Mouse (Mus musculus) urinary bladder, postnatal 4 days (tissue): ENCODE measurements around the gene Fam221a.
"Not testable (repeated sequence)": the region's sequence is repeated elsewhere in the genome, so short reads cannot be mapped to it uniquely, and the experiment has no call there.

Experiments
- DNase-seq, 2 experiments: peaks; one replicate each; pipeline ENCODE4 v3.0.0; 2021 to 2022; ENCODE audit warnings: low spot score in 2 of 2

Gene Fam221a

DNA sequence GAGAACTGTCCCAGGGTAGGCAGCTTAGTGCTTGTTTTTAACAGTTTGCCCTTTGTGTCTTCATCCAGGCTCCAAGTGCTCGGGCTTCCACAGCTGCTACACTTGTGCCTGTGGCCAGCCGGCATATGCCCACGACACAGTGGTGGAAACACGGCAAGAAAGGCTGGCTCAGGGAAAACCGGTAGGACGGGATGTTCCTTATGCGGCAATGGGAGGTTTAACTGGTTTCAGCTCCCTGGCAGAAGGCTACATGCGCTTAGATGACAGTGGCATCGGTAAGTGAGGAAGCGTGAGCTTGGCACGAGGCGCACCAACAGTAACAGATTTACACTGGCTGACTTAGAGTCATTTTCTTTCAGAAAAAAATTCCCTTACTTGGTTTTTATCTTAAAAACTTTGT is 10.8 kb downstream of the Fam221a start:
- DNase-seq: no peak

- DNase-seq: no peak
Measured at GRCm38 (mm10) chr6:49394276-49394675, 26.7 kb downstream of the Fam221a start.

DNA sequence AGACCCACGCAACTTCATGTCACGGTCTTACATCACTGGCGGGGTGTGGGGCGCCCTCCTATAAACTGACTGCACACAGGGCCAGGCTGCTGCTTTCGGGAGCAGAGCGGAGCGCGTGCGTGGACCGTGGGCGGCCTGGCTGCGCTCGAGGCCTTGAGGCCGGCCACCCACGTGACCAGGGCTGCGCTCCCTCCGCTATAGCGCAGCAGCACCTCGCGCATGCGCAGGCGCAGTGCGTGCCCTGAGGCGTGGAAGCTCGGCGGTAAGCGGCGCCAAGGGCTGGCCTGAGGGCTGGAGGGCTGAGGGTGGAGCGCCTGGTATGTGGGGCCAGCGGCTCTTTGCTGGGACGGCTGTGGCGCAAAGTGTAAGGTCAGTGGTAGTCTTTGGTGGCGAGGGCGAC is 27.8 kb downstream of the Fam221a start, which contains the start of gene Stk31:
Stk31 (plus strand) TSS at position 289 of the 400 bp plus-strand sequence.
- DNase-seq: peak in 1 of 2 experiments; percentile 27

- no peak for DNase-seq
Measured at GRCm38 (mm10) chr6:49397466-49397865, 29.9 kb downstream of the Fam221a start.

DNA sequence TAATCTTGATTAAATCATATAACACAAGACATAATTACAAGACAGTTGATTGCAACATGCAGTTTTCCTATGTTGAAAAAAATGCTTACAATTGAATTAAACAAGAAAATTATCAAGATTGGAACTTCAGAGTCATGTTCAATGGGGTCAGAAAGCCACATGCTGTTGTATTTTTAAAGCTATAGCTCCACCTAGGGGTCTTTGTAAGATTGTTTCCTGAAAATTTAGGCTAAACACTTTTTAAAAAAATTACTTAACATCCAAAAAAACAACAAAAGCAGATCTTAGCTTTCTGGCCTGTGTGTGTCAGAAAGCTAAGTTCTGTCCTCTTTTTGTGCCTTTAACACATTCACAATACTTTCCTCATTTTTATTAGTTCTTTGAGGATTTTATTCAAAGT is 30.8 kb downstream of the Fam221a start:
- DNase-seq: no peak

DNA sequence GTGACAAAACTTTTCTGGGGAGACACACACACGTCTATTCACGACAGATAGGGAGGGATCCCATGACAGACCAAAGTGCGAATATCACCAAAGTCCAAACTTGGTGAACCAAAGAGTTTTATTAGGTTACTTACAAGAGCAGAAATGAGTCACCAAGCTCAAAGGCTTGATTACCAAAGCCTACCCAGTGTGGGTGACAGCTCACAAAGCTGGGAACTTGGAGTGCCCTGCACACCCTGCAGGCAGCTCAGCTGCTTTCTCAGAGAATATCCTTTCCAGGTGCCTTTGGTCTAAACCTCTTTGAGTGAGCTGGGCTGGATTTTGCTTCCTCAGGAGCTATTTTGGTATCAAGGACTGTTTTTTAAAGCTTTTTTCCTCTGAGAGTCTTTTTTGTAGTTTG is 43.3 kb downstream of the Fam221a start:
- no peak for DNase-seq

DNA sequence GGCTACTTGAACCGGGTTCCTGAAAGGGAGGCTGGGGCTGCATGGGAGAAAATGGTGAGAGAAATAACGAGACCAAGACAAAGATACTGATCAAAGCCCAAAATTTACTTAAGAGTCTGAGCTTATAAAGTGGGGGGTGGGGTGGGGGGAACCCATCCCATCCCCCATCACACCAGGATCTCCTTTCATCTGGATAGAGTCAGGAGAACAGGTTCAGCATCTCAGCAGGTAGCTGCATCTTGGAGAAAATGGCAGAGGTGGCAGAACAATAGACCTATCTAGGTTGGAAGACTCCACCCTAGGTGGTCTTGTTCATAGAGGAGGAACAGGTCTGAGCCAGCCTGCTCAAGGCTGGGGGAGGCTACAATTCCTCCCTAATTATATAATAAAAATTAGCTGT is 45.4 kb downstream of the Fam221a start:
- DNase-seq: not testable (repeated sequence)

- no peak for DNase-seq
Measured at GRCm38 (mm10) chr6:49415971-49416370, 48.4 kb downstream of the Fam221a start.

GRCm38 (mm10) chr6:49437306-49437705 is 69.8 kb downstream of the Fam221a start:
- no peak for DNase-seq
